Mouse (Mus musculus): ENCODE measurements around the gene Tns1.

- no peak for TF ChIP-seq CTCF (IDR thresholded peaks at IDR 0.05; ENCODE audit: borderline replicate concordance, control insufficient read depth, extremely low read depth, insufficient read depth, low read length, poor library complexity)
- no peak for TF ChIP-seq POLR2A (IDR thresholded peaks at IDR 0.05; ENCODE audit: control insufficient read depth, extremely low read depth, insufficient read depth, low read length, poor library complexity)
These were observed 76.9 kb downstream of the Tns1 start for GRCm38 (mm10) chr1:74047311-74047710.
